Mouse (Mus musculus) hindbrain, postnatal 0 days (tissue): ENCODE data around the gene Pik3r2. TPM values are rescaled to one million over a fixed set of nuclear protein-coding genes. Genes with fewer than 3 reads are reported as not detected.

Experiments
- ATAC-seq: fragments of 200-750 bp; cut with Nextera tagmentation; 2 replicates; pipeline ENCODE4 v1.8.0; 2017; ENCODE audit warnings: mild to moderate bottlenecking, moderate TSS enrichment, moderate library complexity
- DNase-seq: peaks from one replicate; pipeline ENCODE4 v3.0.0-alpha.2; 2015; ENCODE audit warnings: low spot score
- H3K27ac ChIP-seq: fragments of 300-500 bp; sonication (generic); 2 replicates; pipeline ENCODE4 v1.5.1; 2014; ENCODE audit warnings: mild to moderate bottlenecking
- H3K27me3 ChIP-seq: fragments of 300-500 bp; sonication (generic); 2 replicates; pipeline ENCODE4 v1.6.1; 2014; ENCODE audit warnings: low read length, mixed read lengths; ENCODE audit not compliant: insufficient read depth
- H3K36me3 ChIP-seq: fragments of 300-500 bp; sonication (generic); 2 replicates; pipeline ENCODE4 v1.6.1; 2014; ENCODE audit warnings: low read length, mixed read lengths; ENCODE audit not compliant: insufficient read depth
- H3K4me1 ChIP-seq: fragments of 300-500 bp; sonication (generic); 2 replicates; pipeline ENCODE4 v1.6.1; 2014; ENCODE audit warnings: antibody characterized with exemption, low read length, mixed read lengths; ENCODE audit not compliant: insufficient read depth
- H3K4me2 ChIP-seq: fragments of 300-500 bp; sonication (generic); 2 replicates; pipeline ENCODE4 v1.6.1; 2014; ENCODE audit warnings: low read depth, mild to moderate bottlenecking, low read length, moderate library complexity, mixed read lengths
- H3K4me3 ChIP-seq: fragments of 300-500 bp; sonication (generic); 2 replicates; pipeline ENCODE4 v1.5.1; 2014; ENCODE audit warnings: low read length
- H3K9ac ChIP-seq: fragments of 300-500 bp; sonication (generic); replicated peaks from 2 replicates; pipeline ENCODE4 v1.6.1; 2014; ENCODE audit warnings: mild to moderate bottlenecking, low read length, moderate library complexity, mixed read lengths
- H3K9me3 ChIP-seq: fragments of 300-500 bp; sonication (generic); 2 replicates; pipeline ENCODE4 v1.6.1; 2016; ENCODE audit warnings: low read length, mixed read lengths
- CTCF ChIP-seq: IDR thresholded peaks from 2 replicates; pipeline ENCODE4 v1.5.1; 2016; ENCODE audit warnings: antibody characterized with exemption, control low read depth, low read depth
- WGBS: fragments of 180-500 bp; shearing (Covaris S2); extraction: QIAGEN DNeasy Blood & Tissue Kit; methylation state at CpG from one replicate; pipeline ENCODE4 v1.1.7; 2014; 5-methylcytosine and 5-hydroxymethylcytosine counted together
- polyA plus RNA-seq: library from polyadenylated mRNA; unstranded; fragments of >200 nt; fragmentation: Nextera tagmentation; extraction: Ambion mirVana; gene quantifications from 2 replicates; pipeline ENCODE4 v1.2.1, GENCODE M21; 2015
- total RNA-seq: library from RNA; depleted of rRNA; stranded (reverse); fragments of >200 nt; gene quantifications from 2 replicates; pipeline ENCODE4 v1.2.3, GENCODE M21; 2014

Pik3r2 gene
- total and polyA plus RNA-seq, 2 experiments from 2014 or later, result 101 to 176 TPM

DNA sequence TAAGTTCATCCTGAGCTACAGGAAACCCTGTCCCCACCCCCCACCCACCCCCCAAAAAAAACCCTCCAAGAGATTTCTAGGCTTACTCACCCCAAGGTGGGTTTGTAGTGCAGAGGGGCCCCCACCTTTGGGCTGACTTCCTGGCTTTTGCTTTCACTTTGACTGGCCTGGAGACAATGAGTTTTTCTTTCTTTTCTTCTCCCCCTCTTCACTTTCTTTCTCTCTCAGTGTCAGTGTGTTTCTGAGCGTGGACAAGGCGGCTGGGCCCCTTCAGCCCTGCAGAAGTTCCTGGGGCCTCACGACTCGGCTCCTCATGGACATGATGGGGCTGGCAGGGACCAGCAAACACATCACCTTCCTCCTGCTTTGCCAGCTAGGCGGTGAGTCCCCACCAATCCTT lies 31.7 kb upstream of the Pik3r2 start, which contains the start of gene Il12rb1:
TSS of gene Il12rb1 (plus strand) at position 211 of the 400 bp plus-strand sequence.
- ATAC-seq (no peak), DNase-seq (no peak)
- no peak within 1 kb of the TSS for H3K27ac ChIP-seq
- no peak within 1 kb of the TSS for H3K9ac ChIP-seq
- H3K4me3 ChIP-seq, result no peak within 1 kb of the TSS
- H3K9me3 ChIP-seq, result no peaks in the 10 kb centered on the region
- WGBS, result 59% methylated on average over 5 of the region's 5 CpGs
- peaks cover 14% of the 10 kb centered on the region for H3K27me3 ChIP-seq
- H3K4me1 ChIP-seq, result peaks cover 12% of the 10 kb centered on the region
- no peaks in the 10 kb centered on the region for H3K36me3 ChIP-seq
- no peak within 1 kb of the TSS for H3K4me2 ChIP-seq
- TF ChIP-seq CTCF, result no peak

DNA sequence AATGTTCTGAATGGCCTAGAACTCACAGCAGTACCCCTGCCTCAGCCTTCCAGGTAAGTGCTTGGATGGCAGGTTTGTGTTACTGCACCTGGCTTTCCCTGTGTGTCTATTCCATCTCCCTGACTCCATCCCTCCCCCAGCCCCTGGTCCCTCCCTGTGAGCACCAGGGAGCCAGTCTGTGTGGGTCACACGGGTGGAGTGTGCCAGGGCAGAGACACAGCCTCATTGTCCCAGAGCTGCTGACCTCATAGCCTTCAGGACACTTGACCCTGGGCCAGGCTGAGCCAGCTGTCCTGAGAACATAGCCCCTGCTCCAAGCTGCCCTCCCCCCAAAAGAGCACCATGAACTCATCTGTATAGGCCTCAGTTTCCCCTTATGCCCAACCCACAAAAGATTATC lies 30.8 kb upstream of the Pik3r2 start:
- H3K4me1 ChIP-seq, result peaks cover 12% of the 10 kb centered on the region
- H3K4me3 ChIP-seq, result no peak overlapping the region
- H3K4me2 ChIP-seq, result no peak overlapping the region
- H3K9me3 ChIP-seq, result no peaks in the 10 kb centered on the region
- no peaks in the 10 kb centered on the region for H3K36me3 ChIP-seq
- no peak for TF ChIP-seq CTCF
- H3K27ac ChIP-seq, result no peak overlapping the region
- H3K9ac ChIP-seq, result no peak overlapping the region
- DNase-seq (no peak), ATAC-seq (no peak)
- H3K27me3 ChIP-seq, result peaks cover 15% of the 10 kb centered on the region
- 50% methylated on average over 1 of the region's 1 CpGs for WGBS

DNA sequence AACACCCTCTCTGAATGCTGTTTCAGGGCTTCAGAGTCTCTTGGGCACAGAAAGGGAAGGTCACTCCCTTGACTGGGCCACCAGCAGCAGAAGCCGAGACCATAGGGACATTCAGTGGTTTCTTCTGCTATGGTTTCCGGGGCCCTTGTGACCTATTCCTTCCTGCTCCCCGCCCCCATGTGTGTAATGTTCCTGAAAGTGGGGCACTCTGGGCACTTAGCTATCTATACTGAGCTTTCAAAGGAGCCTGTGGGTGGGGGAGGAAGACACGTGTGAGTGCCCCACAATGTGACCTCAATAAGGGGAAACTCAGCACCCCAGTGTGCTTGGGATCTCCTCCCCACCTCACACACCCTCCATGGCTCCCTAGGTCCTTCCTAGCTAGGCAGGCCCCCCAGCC lies 30.0 kb upstream of the Pik3r2 start:
- no peaks in the 10 kb centered on the region for H3K9me3 ChIP-seq

DNA sequence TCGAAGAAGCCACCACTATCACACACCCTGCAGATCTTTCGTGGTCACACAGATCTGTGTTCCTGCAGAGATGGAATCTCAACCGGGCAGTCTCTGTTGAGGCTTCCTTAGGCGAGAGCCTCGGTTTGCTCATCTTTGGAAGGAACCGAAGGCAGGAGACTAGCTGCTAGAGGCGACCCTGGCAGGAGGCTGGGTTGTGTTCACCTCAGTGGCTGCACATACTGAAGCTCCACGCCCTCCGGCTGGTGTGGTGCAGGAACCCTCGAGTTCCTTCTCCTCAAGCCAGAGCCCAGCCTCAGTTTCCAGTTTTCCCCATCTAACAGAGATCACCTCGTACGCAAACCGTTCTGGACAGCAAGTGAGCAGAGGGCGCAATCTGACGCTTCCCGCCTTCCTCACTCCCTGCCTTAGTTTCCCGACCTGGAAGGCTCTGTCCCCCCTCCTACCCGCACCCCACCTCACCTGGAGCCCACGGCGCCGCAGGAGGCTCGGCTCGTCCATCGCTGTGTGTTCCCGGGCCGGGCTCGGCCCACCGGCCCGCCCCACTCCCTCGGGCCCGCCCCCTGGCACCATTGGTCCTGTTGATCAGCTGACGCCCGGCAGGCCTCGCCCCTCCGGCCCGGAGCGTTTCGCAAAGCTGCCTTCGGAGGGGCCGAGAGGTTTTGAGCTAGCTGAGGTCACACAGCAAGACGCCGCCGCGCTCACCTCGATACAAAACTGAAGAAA lies 28.1 kb upstream of the Pik3r2 start, which contains the start of gene Mast3:
TSS of gene Mast3 (minus strand) at position 574 of the 726 bp plus-strand sequence.
- no peak within 1 kb of the TSS for H3K27ac ChIP-seq
- peak; percentile 81 for ATAC-seq
- no peaks in the 10 kb centered on the region for H3K9me3 ChIP-seq
- peaks cover 12% of the 10 kb centered on the region for H3K4me1 ChIP-seq
- H3K9ac ChIP-seq, result peak within 1 kb of the TSS; percentile 38
- peak; percentile 84 for DNase-seq
- peak within 1 kb of the TSS; percentile 71 for H3K4me2 ChIP-seq
- H3K27me3 ChIP-seq, result peaks cover 15% of the 10 kb centered on the region
- 1% methylated on average over 45 of the region's 45 CpGs for WGBS
- TF ChIP-seq CTCF, result no peak
- H3K36me3 ChIP-seq, result no peaks in the 10 kb centered on the region
- H3K4me3 ChIP-seq, result peak within 1 kb of the TSS; percentile 45

More for the DNA sequence above, 30.0 kb upstream of the Pik3r2 start:
- Histone ChIP-seq H3K27me3 (peaks cover 15% of the 10 kb centered on the region), H3K36me3 (no peaks in the 10 kb centered on the region), H3K27ac (no peak overlapping the region), H3K9ac (no peak overlapping the region), H3K4me1 (peaks cover 12% of the 10 kb centered on the region), H3K4me2 (no peak overlapping the region), H3K4me3 (no peak overlapping the region)
- ATAC-seq (no peak), DNase-seq (no peak)
- no peak for TF ChIP-seq CTCF
- WGBS, result 82% methylated on average over 4 of the region's 4 CpGs

DNA sequence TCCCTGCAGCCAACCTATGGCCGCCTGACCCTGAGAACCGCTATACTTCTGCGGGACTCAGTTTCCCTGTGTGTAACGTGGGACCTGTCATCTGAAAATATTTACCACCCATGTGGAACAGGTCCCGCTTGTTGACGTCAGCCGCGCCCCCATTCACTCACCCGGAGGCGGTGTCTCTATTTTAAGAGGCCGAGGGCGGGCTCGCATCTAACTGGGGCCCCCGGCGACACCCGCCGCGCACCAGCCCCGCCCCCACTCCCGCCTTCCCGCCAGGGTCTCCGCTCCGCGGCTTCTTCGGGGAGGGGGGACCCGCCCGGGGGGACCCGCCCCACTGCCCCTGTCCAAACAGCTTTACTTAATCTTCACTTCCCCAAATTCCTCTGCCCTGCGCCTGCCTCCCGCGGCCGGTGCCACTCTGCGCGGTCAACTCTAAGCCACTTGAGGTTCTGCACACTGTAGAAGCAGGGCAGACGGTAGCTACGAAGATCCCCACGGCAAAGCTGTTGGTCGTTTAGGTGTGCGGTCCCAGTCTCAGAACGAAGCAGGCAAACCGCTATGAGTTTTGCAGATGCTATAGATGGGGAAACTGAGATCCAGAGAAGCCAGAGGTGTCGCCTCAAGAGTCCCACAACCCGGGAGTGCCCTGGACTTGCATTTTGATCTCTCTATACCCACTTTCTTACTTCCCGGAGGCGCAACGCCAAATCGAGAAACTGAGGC lies 27.4 kb upstream of the Pik3r2 start:
- DNase-seq (no peak), ATAC-seq (no peak; the same call in 1 of the 2 replicates)
- Histone ChIP-seq H3K9me3 (no peaks in the 10 kb centered on the region), H3K9ac (peak overlapping the region; percentile 17; the same call in 1 of the 2 replicates), H3K4me1 (peaks cover 12% of the 10 kb centered on the region), H3K27ac (no peak overlapping the region), H3K4me3 (peak overlapping the region; percentile 45), H3K36me3 (no peaks in the 10 kb centered on the region), H3K27me3 (peaks cover 20% of the 10 kb centered on the region), H3K4me2 (peak overlapping the region; percentile 71)
- WGBS, result 2% methylated on average over 45 of the region's 47 CpGs
- no peak for TF ChIP-seq CTCF

DNA sequence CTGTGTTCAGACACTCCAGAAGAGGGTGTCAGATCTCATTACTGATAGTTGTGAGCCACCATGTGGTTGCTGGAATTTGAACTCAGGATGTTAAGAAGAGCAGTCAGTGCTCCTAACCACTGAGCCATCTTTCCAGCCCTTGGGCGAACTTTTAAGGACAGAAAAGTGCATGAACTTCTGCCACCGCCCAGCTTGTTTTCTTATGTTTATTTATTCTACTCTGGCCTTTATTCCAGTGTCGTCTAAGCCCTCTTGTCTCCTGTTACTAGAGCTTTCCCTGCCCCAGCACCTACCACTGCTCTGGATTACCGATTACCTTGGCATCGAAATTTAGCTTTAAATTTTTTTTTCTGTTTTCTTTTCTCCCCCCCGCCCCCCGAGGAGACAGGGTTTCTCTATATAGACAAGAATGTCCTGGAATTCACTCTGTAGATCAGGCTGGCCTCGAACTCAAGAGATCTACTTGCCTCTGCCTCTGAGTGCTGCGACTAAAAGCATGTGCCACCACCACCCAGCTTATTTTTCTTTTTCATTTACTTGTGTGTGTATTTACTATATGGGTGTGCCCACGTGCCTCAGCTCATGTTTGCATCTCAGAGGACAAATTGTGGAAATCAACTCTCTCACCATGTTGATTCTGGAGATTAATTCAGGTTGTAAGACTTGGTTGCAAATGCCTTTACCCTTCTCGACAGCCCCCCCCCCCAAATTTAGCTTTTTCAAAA lies 26.4 kb upstream of the Pik3r2 start:
- no peaks in the 10 kb centered on the region for H3K36me3 ChIP-seq
- peaks cover 18% of the 10 kb centered on the region for H3K4me1 ChIP-seq
- no peaks in the 10 kb centered on the region for H3K9me3 ChIP-seq
- WGBS, result 79% methylated on average over 11 of the region's 11 CpGs
- no peak overlapping the region for H3K27ac ChIP-seq
- TF ChIP-seq CTCF, result no peak
- H3K4me3 ChIP-seq, result no peak overlapping the region
- no peak for ATAC-seq
- no peak overlapping the region for H3K9ac ChIP-seq
- no peak for DNase-seq
- peaks cover 20% of the 10 kb centered on the region for H3K27me3 ChIP-seq
- no peak overlapping the region for H3K4me2 ChIP-seq
